8 mouse cellular contexts compared by ENCODE assay signal in the genomic region with DNA sequence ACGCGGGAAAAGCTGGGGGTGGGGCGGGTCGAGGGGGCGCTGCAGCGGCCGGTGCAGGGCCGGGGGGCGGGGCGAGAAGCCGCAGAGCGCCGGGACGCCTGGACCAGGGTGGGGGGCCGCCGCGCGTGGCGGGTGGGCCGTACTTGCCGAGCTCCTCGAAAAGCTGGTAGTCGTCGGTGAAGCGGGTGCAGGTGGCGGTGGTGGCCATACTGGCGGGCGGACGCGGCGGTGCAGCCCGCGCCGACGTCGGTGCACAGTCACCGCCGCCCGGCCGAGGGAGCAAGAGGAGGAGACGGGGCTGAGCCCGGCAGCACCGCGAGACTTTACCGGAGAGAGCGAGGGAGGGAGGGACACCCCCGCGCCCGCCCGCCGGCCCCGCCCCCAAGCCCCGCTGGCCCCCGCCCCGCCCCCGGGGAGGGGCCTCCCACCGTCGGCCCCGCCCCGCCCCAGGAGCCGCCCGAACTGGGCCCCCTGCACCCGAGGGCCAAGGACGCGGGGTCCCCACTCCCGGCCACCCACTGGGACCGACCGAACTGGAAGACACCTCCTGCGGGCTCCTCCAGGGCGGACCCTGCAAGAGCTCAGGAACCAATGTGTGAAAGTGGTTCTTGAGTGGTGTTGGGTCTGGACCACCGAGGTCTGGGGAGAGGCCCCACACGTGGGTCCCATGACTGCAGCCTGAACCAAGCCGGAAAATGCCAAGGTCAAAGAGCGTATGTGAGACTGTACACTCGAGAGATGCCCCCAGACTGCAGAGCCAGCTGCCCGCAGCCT. TPM values are rescaled to one million over a fixed set of nuclear protein-coding genes. Genes with fewer than 3 reads are reported as not detected.
DNase-seq lines count a peak whose midpoint lies in the region; ATAC-seq and TF ChIP-seq lines count a peak whose summit lies in the region.

A gene (minus strand): TSS at position 331 of the 774 bp plus-strand sequence.

- peak; percentile 48 for DNase-seq in ES-E14 (ENCODE audit: low read depth, low spot score)
- DNase-seq in c-Kit-positive CD71-positive TER-119-positive erythroid progenitor cells, embryonic 14.5 days (ENCODE audit: low spot score) = peak; percentile 76
- peak; percentile 77 for DNase-seq in heart, postnatal 25 days (ENCODE audit: low spot score)
- DNase-seq in layer of hippocampus, adult 2 months (ENCODE audit: low spot score in 2 of 2) = peak in 1 of 2 experiments; percentile 77
- peak; percentile 90 for DNase-seq in lung, postnatal 10 days
- peak; percentile 69 for DNase-seq in ovary, postnatal 14 days (ENCODE audit: low spot score)
- peak; percentile 88 for DNase-seq in thymus, postnatal 14 days

- WGBS in forebrain, embryonic 13.5 days = 1% methylated on average over 23 of the region's 76 CpGs

- H3K27me3 ChIP-seq in forebrain, embryonic 13.5 days = peaks cover 5% of the 10 kb centered on the region; the same call in 1 of the 2 replicates

- H3K9me3 ChIP-seq in ES-E14 (ENCODE audit: control insufficient read depth, insufficient read depth, low read depth, low read length) = no peaks in the 10 kb centered on the region
- H3K9me3 ChIP-seq in forebrain, embryonic 13.5 days (replicated peaks) = no peaks in the 10 kb centered on the region

- H3K4me2 ChIP-seq in forebrain, embryonic 13.5 days = peak within 1 kb of the TSS; percentile 80

- intact Hi-C loops in heart, postnatal 25 days (cut with DNase I) = no loop called here

- peaks cover 15% of the 10 kb centered on the region; the same call in 1 of the 2 replicates for H3K36me3 ChIP-seq in ES-E14 (ENCODE audit: control insufficient read depth, insufficient read depth, low read length, poor library complexity, severe bottlenecking)
- H3K36me3 ChIP-seq in forebrain, embryonic 13.5 days (ENCODE audit: poor library complexity, severe bottlenecking) = peaks cover 24% of the 10 kb centered on the region

- peak within 1 kb of the TSS; percentile 54; the same call in 1 of the 2 replicates for H3K27ac ChIP-seq in ES-E14 (ENCODE audit: insufficient read depth, low read depth, low read length, poor library complexity, severe bottlenecking)
- peak within 1 kb of the TSS; percentile 80 for H3K27ac ChIP-seq in forebrain, embryonic 13.5 days
- H3K27ac ChIP-seq in layer of hippocampus, adult 2 months = peak within 1 kb of the TSS; percentile 93

- peak; percentile 42 for TF ChIP-seq CTCF in layer of hippocampus, adult 2 months (conservative IDR thresholded peaks at IDR 0.05)

- H3K4me3 ChIP-seq in ES-E14 (ENCODE audit: insufficient read depth in 1 of 2, low read depth in 1 of 2, low read length in 2 of 2, poor library complexity in 1 of 2, severe bottlenecking in 1 of 2) = peak within 1 kb of the TSS; percentile 97 to 98
- H3K4me3 ChIP-seq in forebrain, embryonic 13.5 days = peak within 1 kb of the TSS; percentile 84
- peak within 1 kb of the TSS; percentile 81 for H3K4me3 ChIP-seq in layer of hippocampus, adult 2 months

- H3K4me1 ChIP-seq in ES-E14 (ENCODE audit: control insufficient read depth in 2 of 2, insufficient read depth in 2 of 2, low read length in 2 of 2, poor library complexity in 1 of 2) = peaks cover 4 to 12% of the 10 kb centered on the region in 2 experiments; a peak in 3 of 4 replicates
- H3K4me1 ChIP-seq in forebrain, embryonic 13.5 days = peaks cover 39% of the 10 kb centered on the region

- ATAC-seq in forebrain, embryonic 13.5 days = peak; percentile 91

- in situ Hi-C loops in ES-E14 (cut with MboI; ENCODE audit: low sequenced_read_pairs in 2 of 2, unreplicated experiment in 2 of 2) = no loop called here

- peak within 1 kb of the TSS; percentile 94 for H3K9ac ChIP-seq in ES-E14 (ENCODE audit: insufficient read depth, low read depth, low read length, poor library complexity, severe bottlenecking)
- H3K9ac ChIP-seq in forebrain, embryonic 13.5 days = peak within 1 kb of the TSS; percentile 81

TF ChIP-seq in ES-E14, 5 proteins besides CTCF, POLR2A, EP300 and RAD21:
- TF ChIP-seq ZC3H11A (IDR thresholded peaks at IDR 0.05; ENCODE audit: borderline replicate concordance, low read depth, low read length) (no peak), CHD2 (IDR thresholded peaks at IDR 0.05; ENCODE audit: low read depth, low read length) (no peak), MAFK (IDR thresholded peaks at IDR 0.05; ENCODE audit: insufficient read depth, low read depth, low read length) (no peak), ZNF384 (IDR thresholded peaks at IDR 0.05; ENCODE audit: low read depth, low read length) (no peak), HCFC1 (IDR thresholded peaks at IDR 0.05; ENCODE audit: borderline replicate concordance, insufficient read depth, low read length) (no peak)
TF ChIP-seq in ES-E14: peak in this region for 0.

RNA-seq across cellular contexts. Expression of the gene that starts here (rescaled TPM):
- 28.7 and 31.2 TPM in 2 replicates for total RNA-seq in ES-E14 (2012; rRNA removed)
- polyA plus RNA-seq in forebrain, embryonic 13.5 days (2015; fragmentation: Nextera tagmentation; extraction: Ambion mirVana) = 60.7 and 81.8 TPM in 2 replicates
- total RNA-seq in heart, postnatal 25 days (2021) = 10 to 100 TPM; 50.4 to 59.5 TPM
- total RNA-seq in layer of hippocampus, adult 2 months (2021) = 100 to 1,000 TPM; 216 to 229 TPM
